In the genomic region with DNA sequence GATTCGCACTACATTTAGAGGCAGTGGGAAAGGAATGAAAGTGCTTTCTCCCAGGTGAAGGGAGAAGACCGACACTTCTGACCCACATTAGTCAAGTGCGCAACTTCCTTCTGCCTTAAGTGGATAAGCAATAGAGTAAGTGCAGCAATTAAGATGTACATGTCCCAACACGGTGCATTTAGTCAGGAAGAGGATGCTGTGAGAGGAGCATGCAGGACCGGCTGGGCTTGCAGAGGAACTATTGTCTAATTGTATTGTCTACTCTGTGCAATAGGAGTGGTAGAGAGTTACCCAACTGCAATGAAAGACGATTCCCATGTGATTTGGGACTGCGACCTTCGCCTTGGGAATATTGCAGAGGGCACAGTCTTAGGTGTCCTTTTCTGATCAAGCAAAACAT, we compare ENCODE assay signal across 25 mouse cellular contexts. TPM values are rescaled to one million over a fixed set of nuclear protein-coding genes. Genes with fewer than 3 reads are reported as not detected.
A peak's percentile ranks its signal among the peaks of the same experiment; 100 is the strongest.
DNase-seq lines count a peak whose midpoint lies in the region; TF ChIP-seq lines count a peak whose summit lies in the region.
"Had no signal": no experiment of that assay in that cellular context is flagged by ENCODE, and none has a peak within 500 bp of the region (broad histone marks: within the 10 kb centered on the region; RNA-seq: fewer than 3 reads in every experiment).

No protein-coding gene starts in this region.

- no peaks in the 10 kb centered on the region for H3K27me3 ChIP-seq in heart, embryonic 10.5 days (ENCODE audit: insufficient read depth, poor library complexity, severe bottlenecking)
- H3K27me3 ChIP-seq: CH12.LX had no signal

- peak; percentile 50 for DNase-seq in heart, adult 11 months
- DNase-seq in heart, embryonic 10.5 days (ENCODE audit: low spot score) = no peak
- peak; percentile 52 for DNase-seq in fat pad, adult 2 months (ENCODE audit: extremely low read depth, low read depth, low spot score)
- peak; percentile 65 for DNase-seq in gonadal fat pad, adult 2 months (ENCODE audit: low read depth)
- DNase-seq in left cerebral cortex, adult 2 months (ENCODE audit: extremely low spot score in 1 of 2, low spot score in 2 of 2) = no peak
- DNase-seq in heart, postnatal 10 days = no peak
- DNase-seq: adrenal gland, adult 8-10 months; adrenal gland, postnatal 10 days; adrenal gland, postnatal 14 days; adrenal gland, postnatal 25 days; adrenal gland, postnatal 36 days; B cell, adult 2 months; cerebellum, adult 11 months; cerebellum, adult 11-12 months; cerebellum, adult 18-20 months had no signal

- intact Hi-C loops in left cerebral cortex, adult 2 months (cut with DNase I) = no loop called here
- intact Hi-C loops in heart, postnatal 10 days (cut with DNase I) = no loop called here

- H3K4me3 ChIP-seq in heart, embryonic 10.5 days = no peak overlapping the region
- no peak overlapping the region for H3K4me3 ChIP-seq in left cerebral cortex, adult 2 months

- 83% methylated on average over 8 of the region's 8 CpGs for WGBS in heart, embryonic 10.5 days

- no peak overlapping the region for H3K27ac ChIP-seq in heart, embryonic 10.5 days
- H3K27ac ChIP-seq in left cerebral cortex, adult 2 months = no peak overlapping the region

- no peak for TF ChIP-seq CTCF in left cerebral cortex, adult 2 months (IDR thresholded peaks at IDR 0.05)

- H3K4me1 ChIP-seq in heart, embryonic 10.5 days = no peaks in the 10 kb centered on the region

- H3K36me3 ChIP-seq in heart, embryonic 10.5 days = no peaks in the 10 kb centered on the region
- H3K36me3 ChIP-seq: G1E had no signal

- H3K9me3 ChIP-seq in heart, embryonic 10.5 days = no peaks in the 10 kb centered on the region
- H3K9me3 ChIP-seq: G1E had no signal

RNA-seq across cellular contexts. Expression of gene Sptssb, which starts 30.2 kb away (rescaled TPM):
- 0.23 and 1.6 TPM in 2 replicates for polyA plus RNA-seq in heart, embryonic 10.5 days (2016; fragmentation: Nextera tagmentation; extraction: Ambion mirVana)
- 0.18 TPM in 1 of 2 replicates, not detected in the other for polyA plus RNA-seq in gonadal fat pad, adult 2 months (2012; rRNA removed)
- total RNA-seq in left cerebral cortex, adult 2 months (2021) = 1 to 10 TPM; 5.3 to 5.8 TPM
- not detected for total RNA-seq in heart, postnatal 10 days (2021)
- total RNA-seq: adrenal gland, adult 18-20 months; adrenal gland, adult 2 months; adrenal gland, adult 8-10 months; adrenal gland, postnatal 10 days; adrenal gland, postnatal 14 days; adrenal gland, postnatal 25 days; adrenal gland, postnatal 36 days; adrenal gland, postnatal 4 days; CH12.LX; ES-E14; G1E; MEL had no signal
- polyA plus RNA-seq: activated CD4-positive, CD25-positive, alpha-beta regulatory T cell, adult 4 months; adrenal gland, adult 2 months; C2C12; CD4-positive, CD25-positive, alpha-beta regulatory T cell, adult 4 months; G1E had no signal

Comparison
In these comparisons a context has a peak if more than half of its experiments do, and no peak if none do; other contexts are left out.
1. DNase-seq: peak in heart, adult 11 months (single experiment), fat pad, adult 2 months (single experiment) and gonadal fat pad, adult 2 months (single experiment); none in heart, embryonic 10.5 days (single experiment), left cerebral cortex, adult 2 months (0 of 2) and heart, postnatal 10 days (0 of 2).
2. RNA of gene Sptssb, which starts 30.2 kb away (total RNA-seq): 5.3 to 5.8 TPM in left cerebral cortex, adult 2 months; not detected in heart, postnatal 10 days; every median in the first group is over 4 times any median in the second.